In the genomic region with DNA sequence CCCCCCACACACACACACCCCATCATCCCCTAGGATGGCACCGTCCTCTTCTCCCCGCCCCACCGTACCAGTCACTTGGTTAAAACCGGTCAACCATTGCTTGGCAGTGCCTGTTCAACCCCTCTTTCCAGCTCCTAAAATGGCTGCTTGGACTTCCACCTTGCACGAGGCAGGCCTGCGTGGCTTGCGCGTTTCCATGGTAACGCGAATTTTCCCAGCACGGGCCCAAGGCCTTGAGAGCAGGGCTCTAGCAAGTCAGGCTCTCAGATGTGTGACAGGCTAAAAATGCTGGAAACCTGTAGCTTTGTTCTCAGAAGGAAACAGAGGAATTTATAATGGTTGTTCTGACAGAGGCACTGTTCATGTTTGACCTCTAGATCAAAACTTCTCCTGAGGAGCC, we compare ENCODE assay signal across 14 mouse cellular contexts. TPM values are rescaled to one million over a fixed set of nuclear protein-coding genes. Genes with fewer than 3 reads are reported as not detected.
DNase-seq lines count a peak whose midpoint lies in the region; ATAC-seq and TF ChIP-seq lines count a peak whose summit lies in the region.
"Not testable (repeated sequence)": the region's sequence is repeated elsewhere in the genome, so short reads cannot be mapped to it uniquely, and the experiment has no call there.
"Had no signal": no experiment of that assay in that cellular context is flagged by ENCODE, and none has a peak within 500 bp of the region (broad histone marks: within the 10 kb centered on the region; RNA-seq: fewer than 3 reads in every experiment).

Gene Catsperg2 (minus strand): TSS at position 173 of the 400 bp plus-strand sequence.

- ATAC-seq in heart, embryonic 11.5 days (replicated peaks; ENCODE audit: insufficient number of reproducible peaks, low FRiP score, low TSS enrichment); hindbrain, embryonic 14.5 days (ENCODE audit: low FRiP score); kidney, embryonic 16.5 days (ENCODE audit: low FRiP score, low TSS enrichment); stomach, embryonic 15.5 days (ENCODE audit: insufficient read depth, low FRiP score, low read depth): not testable (repeated sequence)
- peak; percentile 52; the same call in 1 of the 2 replicates for ATAC-seq in lung, embryonic 16.5 days (ENCODE audit: low read depth)
- ATAC-seq in midbrain, postnatal 0 days (ENCODE audit: low FRiP score) = peak; percentile 44; the same call in 1 of the 2 replicates

- H3K9ac ChIP-seq in heart, embryonic 11.5 days (ENCODE audit: low read depth, low read length); hindbrain, embryonic 14.5 days; kidney, embryonic 16.5 days (replicated peaks; ENCODE audit: low read length); lung, embryonic 16.5 days (ENCODE audit: low read length); midbrain, postnatal 0 days (replicated peaks; ENCODE audit: low read length, poor library complexity, severe bottlenecking); stomach, embryonic 15.5 days: not testable (repeated sequence)

- DNase-seq in ES-CJ7 (ENCODE audit: low read depth, low spot score) = peak; percentile 56
- DNase-seq in embryo, embryonic 11.5 days (ENCODE audit: low read depth, low spot score) = peak; percentile 3
- DNase-seq in hindbrain, embryonic 14.5 days (ENCODE audit: low spot score) = peak; percentile 26
- DNase-seq in midbrain, postnatal 0 days (ENCODE audit: low spot score) = peak; percentile 24

- not testable (repeated sequence) for H3K9me3 ChIP-seq in heart, embryonic 11.5 days (replicated peaks; ENCODE audit: control insufficient read depth, low read length); hindbrain, embryonic 14.5 days (ENCODE audit: control insufficient read depth, low read length); kidney, embryonic 16.5 days (ENCODE audit: low read length); lung, embryonic 16.5 days (ENCODE audit: control insufficient read depth, low read length); midbrain, postnatal 0 days (ENCODE audit: low read length); stomach, embryonic 15.5 days

- not testable (repeated sequence) for TF ChIP-seq CTCF in midbrain, postnatal 0 days (IDR thresholded peaks at IDR 0.05)

- not testable (repeated sequence) for H3K27me3 ChIP-seq in heart, embryonic 11.5 days (ENCODE audit: control insufficient read depth, insufficient read depth, low read length); hindbrain, embryonic 14.5 days (ENCODE audit: control insufficient read depth, insufficient read depth, low read length); kidney, embryonic 16.5 days (ENCODE audit: insufficient read depth, low read length); lung, embryonic 16.5 days (ENCODE audit: control insufficient read depth, insufficient read depth, low read depth, low read length); midbrain, postnatal 0 days (ENCODE audit: insufficient read depth, low read length); stomach, embryonic 15.5 days (replicated peaks)

- peak within 1 kb of the TSS; percentile 1 for H3K4me2 ChIP-seq in heart, embryonic 11.5 days
- H3K4me2 ChIP-seq in hindbrain, embryonic 14.5 days (replicated peaks); kidney, embryonic 16.5 days (replicated peaks; ENCODE audit: low read depth, low read length); lung, embryonic 16.5 days (ENCODE audit: low read depth, low read length); midbrain, postnatal 0 days (ENCODE audit: low read depth, low read length, poor library complexity, severe bottlenecking): not testable (repeated sequence)
- peak within 1 kb of the TSS; percentile 16; the same call in 1 of the 2 replicates for H3K4me2 ChIP-seq in stomach, embryonic 15.5 days

- WGBS in heart, embryonic 11.5 days (ENCODE audit: insufficient replicate concordance) = 57% methylated on average over 11 of the region's 11 CpGs
- 61% methylated on average over 11 of the region's 11 CpGs for WGBS in hindbrain, embryonic 14.5 days
- 63% methylated on average over 11 of the region's 11 CpGs for WGBS in kidney, embryonic 16.5 days
- 47% methylated on average over 11 of the region's 11 CpGs for WGBS in lung, embryonic 16.5 days
- 51% methylated on average over 11 of the region's 11 CpGs for WGBS in midbrain, postnatal 0 days
- WGBS in stomach, embryonic 15.5 days = 47% methylated on average over 11 of the region's 11 CpGs

- H3K36me3 ChIP-seq in heart, embryonic 11.5 days (ENCODE audit: control insufficient read depth, insufficient read depth, low read length); hindbrain, embryonic 14.5 days (replicated peaks; ENCODE audit: control insufficient read depth, insufficient read depth); kidney, embryonic 16.5 days (ENCODE audit: insufficient read depth, low read length); lung, embryonic 16.5 days (ENCODE audit: control insufficient read depth, insufficient read depth, low read length); midbrain, postnatal 0 days (ENCODE audit: insufficient read depth, low read length); stomach, embryonic 15.5 days: not testable (repeated sequence)

- not testable (repeated sequence) for H3K27ac ChIP-seq in heart, embryonic 11.5 days (ENCODE audit: low read depth, low read length); hindbrain, embryonic 14.5 days; kidney, embryonic 16.5 days (ENCODE audit: low read length); lung, embryonic 16.5 days (ENCODE audit: low read length); midbrain, postnatal 0 days (ENCODE audit: low read depth, low read length); stomach, embryonic 15.5 days

- H3K4me1 ChIP-seq in heart, embryonic 11.5 days (ENCODE audit: control insufficient read depth, insufficient read depth, low read length); hindbrain, embryonic 14.5 days (replicated peaks; ENCODE audit: control insufficient read depth, insufficient read depth, low read length); kidney, embryonic 16.5 days (ENCODE audit: insufficient read depth, low read length); lung, embryonic 16.5 days (replicated peaks; ENCODE audit: control insufficient read depth, insufficient read depth, low read length); midbrain, postnatal 0 days (ENCODE audit: insufficient read depth, low read length); stomach, embryonic 15.5 days: not testable (repeated sequence)

- not testable (repeated sequence) for H3K4me3 ChIP-seq in heart, embryonic 11.5 days (ENCODE audit: low read depth, low read length); hindbrain, embryonic 14.5 days (replicated peaks; ENCODE audit: low read length); lung, embryonic 16.5 days (ENCODE audit: low read length); midbrain, postnatal 0 days (ENCODE audit: low read depth, low read length); stomach, embryonic 15.5 days (replicated peaks)
- H3K4me3 ChIP-seq in kidney, embryonic 16.5 days (ENCODE audit: low read length) = peak within 1 kb of the TSS; percentile 6; the same call in 1 of the 2 replicates

RNA-seq across cellular contexts. Expression of gene Catsperg2, which starts in this region (rescaled TPM):
- polyA plus RNA-seq in heart, embryonic 11.5 days (2014; fragmentation: Nextera tagmentation; extraction: Ambion mirVana) = not detected in 2 replicates
- 0.17 and 0.26 TPM in 2 replicates for polyA plus RNA-seq in hindbrain, embryonic 14.5 days (2014; fragmentation: Nextera tagmentation; extraction: Ambion mirVana)
- polyA plus RNA-seq in kidney, embryonic 16.5 days (2015; fragmentation: Nextera tagmentation; extraction: Ambion mirVana) = not detected in 2 replicates
- polyA plus RNA-seq in lung, embryonic 16.5 days (2015; fragmentation: Nextera tagmentation; extraction: Ambion mirVana) = 0.14 TPM in 1 of 2 replicates, not detected in the other
- total RNA-seq in midbrain, postnatal 0 days (2014; rRNA removed) = 0.24 and 0.99 TPM in 2 replicates
- 0.34 and 0.41 TPM in 2 replicates for polyA plus RNA-seq in midbrain, postnatal 0 days (2015; fragmentation: Nextera tagmentation; extraction: Ambion mirVana)
- not detected in 2 replicates for polyA plus RNA-seq in stomach, embryonic 15.5 days (2015; fragmentation: Nextera tagmentation; extraction: Ambion mirVana)
- total RNA-seq: adrenal gland, postnatal 14 days; gastrocnemius, postnatal 25 days; heart, adult 8-10 months; heart, postnatal 4 days had no signal
- polyA plus RNA-seq: activated CD4-positive, CD25-positive, alpha-beta regulatory T cell, adult 4 months; liver, postnatal 0 days had no signal

Comparison
In these comparisons a context has a peak if more than half of its experiments do, and no peak if none do; other contexts are left out.
1. Peak in DNase-seq in hindbrain, embryonic 14.5 days; RNA of the gene not detected or under 1 TPM.
2. Peak in ATAC-seq in lung, embryonic 16.5 days; RNA of the gene not detected or under 1 TPM.
3. Peak in DNase-seq and ATAC-seq in midbrain, postnatal 0 days; RNA of the gene not detected or under 1 TPM.
4. DNase-seq: peak in every context shown above with its lines; median percentile 56 in ES-CJ7; 26 in hindbrain, embryonic 14.5 days; 24 in midbrain, postnatal 0 days; 3 in embryo, embryonic 11.5 days.